Mouse (Mus musculus) E14TG2a.4 (cell line): ENCODE data around the gene Fsd1.

Experiments used
- H3K27me3 ChIP-seq: 2 replicates; pipeline ENCODE4 v1.6.1; 2014; ENCODE audit warnings: low read length, control low read depth; ENCODE audit not compliant: insufficient read depth
- H3K36me3 ChIP-seq: 2 replicates; pipeline ENCODE4 v1.6.1; 2014; ENCODE audit warnings: low read length, control low read depth; ENCODE audit not compliant: insufficient read depth
- H3K4me1 ChIP-seq: replicated peaks from 2 replicates; pipeline ENCODE4 v1.6.1; 2014; ENCODE audit warnings: low read depth, low read length, control low read depth
- H3K4me3 ChIP-seq: replicated peaks from 2 replicates; pipeline ENCODE4 v1.5.1; 2014; ENCODE audit warnings: mild to moderate bottlenecking, low read length
- H3K9me3 ChIP-seq: 2 replicates; pipeline ENCODE4 v1.6.1; 2014; ENCODE audit warnings: low read length, control low read depth
- CTCF ChIP-seq: conservative IDR thresholded peaks from 2 replicates; pipeline ENCODE4 v1.5.1; 2014; ENCODE audit warnings: low read length
- NANOG ChIP-seq: IDR thresholded peaks from 2 replicates; pipeline ENCODE4 v1.6.1; 2014; ENCODE audit warnings: borderline replicate concordance, low read length, mixed read lengths
- POU5F1 ChIP-seq: IDR thresholded peaks from 2 replicates; pipeline ENCODE4 v1.6.1; 2014; ENCODE audit warnings: low read length, borderline replicate concordance

Fsd1 gene

GRCm38 (mm10) chr17:56034040-56034725 lies 47.9 kb downstream of the Fsd1 start:
- H3K4me3 ChIP-seq, result no peak overlapping the region
- H3K36me3 ChIP-seq, result peaks cover 54% of the 10 kb centered on the region
- no peaks in the 10 kb centered on the region for H3K9me3 ChIP-seq
- no peak for TF ChIP-seq NANOG
- no peak for TF ChIP-seq POU5F1
- no peak for TF ChIP-seq CTCF
- peaks cover 86% of the 10 kb centered on the region for H3K4me1 ChIP-seq
- H3K27me3 ChIP-seq, result no peaks in the 10 kb centered on the region

DNA sequence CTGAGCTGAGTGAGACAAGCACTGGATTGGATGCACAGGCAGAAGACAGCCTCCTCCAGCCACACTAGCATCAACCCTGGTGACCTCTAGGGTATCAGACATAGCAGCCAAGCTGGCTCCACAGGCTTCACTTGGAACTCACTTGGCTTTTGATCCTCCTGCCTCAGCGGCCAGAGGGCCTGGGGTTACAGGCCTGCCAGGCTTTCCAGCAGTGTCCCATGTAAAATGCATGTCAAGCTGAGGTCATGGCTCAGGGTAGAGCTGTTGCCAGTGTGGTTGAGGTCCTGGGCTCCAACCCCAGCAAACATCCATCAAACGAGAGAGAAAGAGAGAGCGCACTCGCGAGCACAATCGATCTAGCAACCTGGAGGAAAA lies 48.4 kb downstream of the Fsd1 start:
- Histone ChIP-seq H3K4me1 (peaks cover 83% of the 10 kb centered on the region), H3K9me3 (no peaks in the 10 kb centered on the region), H3K4me3 (no peak overlapping the region), H3K36me3 (peaks cover 49% of the 10 kb centered on the region), H3K27me3 (no peaks in the 10 kb centered on the region)
- TF ChIP-seq POU5F1, result no peak
- TF ChIP-seq NANOG, result no peak
- no peak for TF ChIP-seq CTCF

DNA sequence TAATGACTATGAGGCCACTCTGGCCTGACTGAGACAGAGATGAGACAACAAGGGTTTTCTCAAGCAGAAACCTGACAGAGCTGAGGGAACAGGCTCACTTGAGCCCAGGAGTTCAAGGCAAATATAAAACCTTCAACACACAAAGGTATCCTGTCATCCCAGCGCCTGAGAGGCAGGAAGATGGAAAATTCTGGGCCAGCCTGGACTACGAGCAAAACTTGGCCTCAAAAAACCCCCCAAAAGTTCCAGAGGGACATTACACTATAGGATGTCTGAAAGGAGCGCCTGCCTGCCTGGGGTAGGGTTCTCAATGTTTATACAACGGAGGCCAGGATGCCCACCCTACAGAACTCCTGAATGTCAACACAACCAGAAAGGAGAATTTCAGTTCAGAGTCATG lies 48.9 kb downstream of the Fsd1 start:
- Histone ChIP-seq H3K27me3 (no peaks in the 10 kb centered on the region), H3K4me1 (peaks cover 78% of the 10 kb centered on the region), H3K4me3 (peak overlapping the region; percentile 98), H3K9me3 (no peaks in the 10 kb centered on the region), H3K36me3 (peaks cover 44% of the 10 kb centered on the region)
- TF ChIP-seq POU5F1, result no peak
- TF ChIP-seq CTCF, result no peak
- no peak for TF ChIP-seq NANOG

- Histone ChIP-seq H3K36me3 (peaks cover 32% of the 10 kb centered on the region), H3K9me3 (no peaks in the 10 kb centered on the region), H3K4me3 (peak within 1 kb of the TSS; percentile 98), H3K4me1 (peaks cover 73% of the 10 kb centered on the region), H3K27me3 (no peaks in the 10 kb centered on the region)
- TF ChIP-seq NANOG, result no peak
- TF ChIP-seq CTCF, result peak; percentile 96
- TF ChIP-seq POU5F1, result no peak
These were observed 50.0 kb downstream of the Fsd1 start, which contains the start of gene Sh3gl1 for GRCm38 (mm10) chr17:56036176-56036900. TSS of gene Sh3gl1 (minus strand) at chr17:56036635.

DNA sequence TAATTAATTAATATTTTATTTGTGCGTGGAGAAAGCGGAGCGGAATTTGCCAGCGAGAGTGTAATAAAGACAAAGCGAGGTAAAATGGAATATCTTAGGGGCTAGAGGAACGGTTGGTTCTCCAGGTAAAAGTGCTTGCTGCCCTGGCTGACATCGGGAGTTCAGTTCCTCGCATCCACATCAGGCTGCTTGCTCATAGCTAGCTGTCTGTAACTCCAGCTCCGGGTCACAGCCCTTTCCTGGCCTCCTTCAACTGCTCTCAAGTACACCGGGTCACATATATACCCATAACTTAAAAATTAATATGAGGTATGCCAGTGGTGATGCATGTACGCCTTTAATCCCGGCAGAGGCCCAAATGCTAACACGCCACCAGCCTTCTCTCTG lies 50.6 kb downstream of the Fsd1 start:
- Histone ChIP-seq H3K4me1 (peaks cover 74% of the 10 kb centered on the region), H3K4me3 (peak overlapping the region; percentile 74), H3K9me3 (no peaks in the 10 kb centered on the region), H3K27me3 (no peaks in the 10 kb centered on the region), H3K36me3 (peaks cover 33% of the 10 kb centered on the region)
- TF ChIP-seq POU5F1 (no peak), CTCF (no peak)

GRCm38 (mm10) chr17:56038583-56039261 lies 52.4 kb downstream of the Fsd1 start:
- no peaks in the 10 kb centered on the region for H3K27me3 ChIP-seq
- no peaks in the 10 kb centered on the region for H3K9me3 ChIP-seq
- no peak overlapping the region for H3K4me3 ChIP-seq
- TF ChIP-seq NANOG, result no peak
- no peak for TF ChIP-seq CTCF
- TF ChIP-seq POU5F1, result no peak
- peaks cover 36% of the 10 kb centered on the region for H3K36me3 ChIP-seq
- peaks cover 73% of the 10 kb centered on the region for H3K4me1 ChIP-seq

DNA sequence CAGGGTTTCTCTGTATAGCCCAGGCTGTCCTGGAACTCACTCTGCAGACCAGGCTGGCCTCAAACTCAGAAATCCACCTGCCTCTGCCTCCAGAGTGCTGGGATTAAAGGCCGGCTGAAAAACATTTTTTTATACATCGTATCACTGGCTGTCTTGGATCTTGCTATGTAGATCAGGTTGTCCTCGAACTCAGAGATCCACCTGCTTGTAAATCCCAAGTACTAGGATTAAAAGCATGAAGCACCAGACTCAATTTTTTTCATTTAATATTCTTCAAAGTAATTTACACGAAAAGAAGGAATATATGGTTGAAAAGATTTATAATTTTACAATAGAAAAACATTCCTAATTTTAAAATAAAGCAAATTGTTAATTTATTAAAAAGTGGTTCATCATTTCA lies 53.0 kb downstream of the Fsd1 start:
- Histone ChIP-seq H3K9me3 (no peaks in the 10 kb centered on the region), H3K36me3 (peaks cover 36% of the 10 kb centered on the region), H3K27me3 (no peaks in the 10 kb centered on the region), H3K4me3 (peak overlapping the region; percentile 95), H3K4me1 (peaks cover 73% of the 10 kb centered on the region)
- TF ChIP-seq CTCF (no peak), NANOG (no peak), POU5F1 (no peak)

- Histone ChIP-seq H3K36me3 (peaks cover 36% of the 10 kb centered on the region), H3K27me3 (no peaks in the 10 kb centered on the region), H3K9me3 (no peaks in the 10 kb centered on the region), H3K4me3 (peak within 1 kb of the TSS; percentile 95), H3K4me1 (peaks cover 67% of the 10 kb centered on the region)
- TF ChIP-seq POU5F1 (no peak), NANOG (no peak), CTCF (no peak)
These were observed 53.9 kb downstream of the Fsd1 start, which contains the start of gene Chaf1a for GRCm38 (mm10) chr17:56040030-56040856. TSS of gene Chaf1a (plus strand) at chr17:56040439.
